Mouse (Mus musculus) midbrain, embryonic 13.5 days (tissue): Measurements from ENCODE around the gene Golga7b. TPM values are rescaled to one million over a fixed set of nuclear protein-coding genes. Genes with fewer than 3 reads are reported as not detected.
A peak's percentile ranks its signal among the peaks of the same experiment; 100 is the strongest.

Experiments used
- ATAC-seq: fragments of 200-750 bp; cut with Nextera tagmentation; 2 replicates; pipeline ENCODE4 v1.8.0; 2017; ENCODE audit warnings: mild to moderate bottlenecking, moderate TSS enrichment, moderate library complexity
- H3K27ac ChIP-seq: fragments of 300-500 bp; sonication (generic); 2 replicates; pipeline ENCODE4 v1.5.1; 2015; ENCODE audit warnings: inconsistent platforms, mild to moderate bottlenecking, moderate library complexity
- H3K27me3 ChIP-seq: fragments of 300-500 bp; sonication (generic); 2 replicates; pipeline ENCODE4 v1.6.1; 2015; ENCODE audit warnings: mild to moderate bottlenecking, inconsistent platforms
- H3K36me3 ChIP-seq: fragments of 300-500 bp; sonication (generic); 2 replicates; pipeline ENCODE4 v1.6.1; 2015; ENCODE audit warnings: mild to moderate bottlenecking, inconsistent platforms
- H3K4me1 ChIP-seq: fragments of 300-500 bp; sonication (generic); replicated peaks from 2 replicates; pipeline ENCODE4 v1.6.1; 2015; ENCODE audit warnings: inconsistent platforms
- H3K4me2 ChIP-seq: fragments of 300-500 bp; sonication (generic); replicated peaks from 2 replicates; pipeline ENCODE4 v1.6.1; 2015; ENCODE audit warnings: moderate library complexity, mild to moderate bottlenecking, inconsistent platforms
- H3K4me3 ChIP-seq: fragments of 300-500 bp; sonication (generic); replicated peaks from 2 replicates; pipeline ENCODE4 v1.5.1; 2015; ENCODE audit warnings: mild to moderate bottlenecking, inconsistent platforms
- H3K9ac ChIP-seq: fragments of 300-500 bp; sonication (generic); replicated peaks from 2 replicates; pipeline ENCODE4 v1.6.1; 2015; ENCODE audit warnings: mild to moderate bottlenecking, inconsistent platforms
- H3K9me3 ChIP-seq: fragments of 300-500 bp; sonication (generic); 2 replicates; pipeline ENCODE4 v1.6.1; 2016; ENCODE audit warnings: mild to moderate bottlenecking, inconsistent platforms
- WGBS: fragments of 180-500 bp; shearing (Covaris S2); methylation state at CpG from one replicate; pipeline ENCODE4 v1.1.7; 2015; 5-methylcytosine and 5-hydroxymethylcytosine counted together
- polyA plus RNA-seq: library from polyadenylated mRNA; unstranded; fragments of >200 nt; fragmentation: Nextera tagmentation; extraction: Ambion mirVana; gene quantifications from 2 replicates; pipeline ENCODE4 v1.2.1, GENCODE M21; 2015

Golga7b gene
- polyA plus RNA-seq, 1 experiment from 2014 or later = 27.5 TPM

- H3K9me3 ChIP-seq = no peaks in the 10 kb centered on the region
- H3K27me3 ChIP-seq = 0 out of 2 replicates have a peak, but pooled peaks cover 5% of the 10 kb centered on the region
- 82% methylated on average over 10 of the region's 10 CpGs for WGBS
- H3K4me2 ChIP-seq = no peak overlapping the region
- H3K4me3 ChIP-seq = no peak overlapping the region
- no peak overlapping the region for H3K9ac ChIP-seq
- H3K27ac ChIP-seq = no peak overlapping the region
- peaks cover 7% of the 10 kb centered on the region; the same call in 1 of the 2 replicates for H3K4me1 ChIP-seq
- ATAC-seq = no peak
- no peaks in the 10 kb centered on the region for H3K36me3 ChIP-seq
These were observed 20.9 kb upstream of the Golga7b start for GRCm38 (mm10) chr19:42226451-42226850.

- H3K4me3 ChIP-seq = no peak overlapping the region
- H3K4me1 ChIP-seq = peaks cover 7% of the 10 kb centered on the region; the same call in 1 of the 2 replicates
- H3K36me3 ChIP-seq = no peaks in the 10 kb centered on the region
- no peak for ATAC-seq
- no peak overlapping the region for H3K9ac ChIP-seq
- 72% methylated on average over 17 of the region's 17 CpGs for WGBS
- no peak overlapping the region for H3K27ac ChIP-seq
- no peak overlapping the region for H3K4me2 ChIP-seq
- H3K27me3 ChIP-seq = 0 out of 2 replicates have a peak, but pooled peaks cover 5% of the 10 kb centered on the region
- no peaks in the 10 kb centered on the region for H3K9me3 ChIP-seq
These were observed 17.7 kb upstream of the Golga7b start for GRCm38 (mm10) chr19:42229499-42230287.

- H3K4me2 ChIP-seq = no peak overlapping the region
- H3K27ac ChIP-seq = no peak overlapping the region
- 70% methylated on average over 5 of the region's 5 CpGs for WGBS
These were observed 17.1 kb upstream of the Golga7b start for GRCm38 (mm10) chr19:42230288-42230568.

GRCm38 (mm10) chr19:42230986-42231385, 16.4 kb upstream of the Golga7b start:
- 91% methylated on average over 13 of the region's 13 CpGs for WGBS
- H3K27me3 ChIP-seq = 0 out of 2 replicates have a peak, but pooled peaks cover 5% of the 10 kb centered on the region

More at GRCm38 (mm10) chr19:42230288-42230568, 17.1 kb upstream of the Golga7b start:
- H3K4me1 ChIP-seq = peaks cover 7% of the 10 kb centered on the region; the same call in 1 of the 2 replicates
- 0 out of 2 replicates have a peak, but pooled peaks cover 5% of the 10 kb centered on the region for H3K27me3 ChIP-seq
- no peak for ATAC-seq
- no peak overlapping the region for H3K9ac ChIP-seq
- no peak overlapping the region for H3K4me3 ChIP-seq
- H3K9me3 ChIP-seq = no peaks in the 10 kb centered on the region
- H3K36me3 ChIP-seq = no peaks in the 10 kb centered on the region

GRCm38 (mm10) chr19:42237602-42238340, 9.6 kb upstream of the Golga7b start:
- 14% methylated on average over 4 of the region's 4 CpGs for WGBS
- Histone ChIP-seq H3K9me3 (no peaks in the 10 kb centered on the region), H3K36me3 (no peaks in the 10 kb centered on the region), H3K4me3 (no peak overlapping the region), H3K4me2 (no peak overlapping the region), H3K27ac (peak overlapping the region; percentile 54), H3K27me3 (no peaks in the 10 kb centered on the region), H3K9ac (no peak overlapping the region), H3K4me1 (peaks cover 11% of the 10 kb centered on the region)
- peak; percentile 79 for ATAC-seq

More at GRCm38 (mm10) chr19:42230986-42231385, 16.4 kb upstream of the Golga7b start:
- Histone ChIP-seq H3K36me3 (no peaks in the 10 kb centered on the region), H3K9me3 (no peaks in the 10 kb centered on the region), H3K4me3 (no peak overlapping the region), H3K27ac (no peak overlapping the region), H3K4me1 (peaks cover 7% of the 10 kb centered on the region; the same call in 1 of the 2 replicates), H3K9ac (no peak overlapping the region), H3K4me2 (no peak overlapping the region)
- ATAC-seq = no peak

GRCm38 (mm10) chr19:42238341-42238715, 9.0 kb upstream of the Golga7b start:
- no peak overlapping the region for H3K4me2 ChIP-seq
- no peaks in the 10 kb centered on the region for H3K36me3 ChIP-seq
- no peak overlapping the region for H3K9ac ChIP-seq
- no peak overlapping the region for H3K4me3 ChIP-seq
- H3K4me1 ChIP-seq = peaks cover 11% of the 10 kb centered on the region
- no peaks in the 10 kb centered on the region for H3K27me3 ChIP-seq
- ATAC-seq = no peak
- H3K9me3 ChIP-seq = no peaks in the 10 kb centered on the region
- 0 out of 2 replicates have a peak overlapping the region, but pooled peaks have one; percentile 54 for H3K27ac ChIP-seq
- 74% methylated on average over 7 of the region's 7 CpGs for WGBS

- 51% methylated on average over 8 of the region's 8 CpGs for WGBS
- H3K4me1 ChIP-seq = peaks cover 11% of the 10 kb centered on the region
These were observed 6.5 kb upstream of the Golga7b start for GRCm38 (mm10) chr19:42240881-42241280.

GRCm38 (mm10) chr19:42243401-42243800, 4.0 kb upstream of the Golga7b start:
- Histone ChIP-seq H3K9ac (no peak overlapping the region), H3K4me3 (no peak overlapping the region), H3K9me3 (no peaks in the 10 kb centered on the region), H3K27ac (no peak overlapping the region), H3K4me2 (no peak overlapping the region), H3K27me3 (no peaks in the 10 kb centered on the region), H3K4me1 (0 out of 2 replicates have a peak, but pooled peaks cover 3% of the 10 kb centered on the region), H3K36me3 (no peaks in the 10 kb centered on the region)
- ATAC-seq = no peak
- WGBS = 84% methylated on average over 3 of the region's 3 CpGs

More at GRCm38 (mm10) chr19:42240881-42241280, 6.5 kb upstream of the Golga7b start:
- ATAC-seq = no peak
- Histone ChIP-seq H3K27me3 (no peaks in the 10 kb centered on the region), H3K9ac (no peak overlapping the region), H3K9me3 (no peaks in the 10 kb centered on the region), H3K27ac (no peak overlapping the region), H3K36me3 (no peaks in the 10 kb centered on the region), H3K4me2 (no peak overlapping the region), H3K4me3 (no peak overlapping the region)

- 57% methylated on average over 5 of the region's 5 CpGs for WGBS
- Histone ChIP-seq H3K4me3 (no peak overlapping the region), H3K9ac (no peak overlapping the region), H3K9me3 (no peaks in the 10 kb centered on the region), H3K4me2 (no peak overlapping the region), H3K4me1 (no peaks in the 10 kb centered on the region), H3K27ac (no peak overlapping the region), H3K27me3 (no peaks in the 10 kb centered on the region), H3K36me3 (no peaks in the 10 kb centered on the region)
- ATAC-seq = no peak
These were observed 748 bp upstream of the Golga7b start for GRCm38 (mm10) chr19:42246626-42247025.

- H3K27ac ChIP-seq = no peak overlapping the region
These were observed 2.9 kb downstream of the Golga7b start for GRCm38 (mm10) chr19:42249976-42250914.

GRCm38 (mm10) chr19:42255438-42255783, 8.0 kb downstream of the Golga7b start:
- ATAC-seq = peak; percentile 59
- Histone ChIP-seq H3K4me2 (peak overlapping the region; percentile 71), H3K9ac (peak overlapping the region; percentile 81), H3K36me3 (no peaks in the 10 kb centered on the region), H3K27me3 (peaks cover 30% of the 10 kb centered on the region), H3K4me3 (peak overlapping the region; percentile 59), H3K4me1 (peaks cover 23% of the 10 kb centered on the region), H3K9me3 (no peaks in the 10 kb centered on the region), H3K27ac (peak overlapping the region; percentile 79)
- WGBS = 0% methylated on average over 7 of the region's 23 CpGs

More at GRCm38 (mm10) chr19:42249976-42250914, 2.9 kb downstream of the Golga7b start:
- no peak overlapping the region for H3K4me2 ChIP-seq
- 79% methylated on average over 11 of the region's 11 CpGs for WGBS
- no peaks in the 10 kb centered on the region for H3K36me3 ChIP-seq
- no peak overlapping the region for H3K9ac ChIP-seq
- no peak overlapping the region for H3K4me3 ChIP-seq
- peaks cover 16% of the 10 kb centered on the region for H3K27me3 ChIP-seq
- no peaks in the 10 kb centered on the region for H3K9me3 ChIP-seq
- H3K4me1 ChIP-seq = peaks cover 4% of the 10 kb centered on the region; the same call in 1 of the 2 replicates
- ATAC-seq = no peak
